Mouse (Mus musculus) left cerebral cortex, postnatal 14 days (tissue): ENCODE data around the gene Tescl. TPM values are rescaled to one million over a fixed set of nuclear protein-coding genes. Genes with fewer than 3 reads are reported as not detected.

ENCODE experiments used
- DNase-seq, 2 experiments: peaks; one replicate each; pipeline ENCODE4 v3.0.0; 2021 to 2022; ENCODE audit warnings: low spot score in 2 of 2, mixed read lengths in 1 of 2
- intact Hi-C: fragments of 180-260 bp; cut with DNase I; formaldehyde crosslinking; loops from one replicate; pipeline ENCODE4 v1.15.1; 2025
- long read RNA-seq, 2 experiments: library from polyadenylated mRNA; stranded (forward); transcript quantifications; one replicate each; pipeline ENCODE4 v2.0.0; 2021
- total RNA-seq, 2 experiments: library from RNA; stranded (reverse); gene quantifications; 2 replicates each; pipeline ENCODE4 v1.2.3; 2021

Gene Tescl
- total RNA-seq, result not detected
- long read RNA-seq, experiment 1, result 0 reads
- long read RNA-seq, experiment 2, result 0 reads

DNA sequence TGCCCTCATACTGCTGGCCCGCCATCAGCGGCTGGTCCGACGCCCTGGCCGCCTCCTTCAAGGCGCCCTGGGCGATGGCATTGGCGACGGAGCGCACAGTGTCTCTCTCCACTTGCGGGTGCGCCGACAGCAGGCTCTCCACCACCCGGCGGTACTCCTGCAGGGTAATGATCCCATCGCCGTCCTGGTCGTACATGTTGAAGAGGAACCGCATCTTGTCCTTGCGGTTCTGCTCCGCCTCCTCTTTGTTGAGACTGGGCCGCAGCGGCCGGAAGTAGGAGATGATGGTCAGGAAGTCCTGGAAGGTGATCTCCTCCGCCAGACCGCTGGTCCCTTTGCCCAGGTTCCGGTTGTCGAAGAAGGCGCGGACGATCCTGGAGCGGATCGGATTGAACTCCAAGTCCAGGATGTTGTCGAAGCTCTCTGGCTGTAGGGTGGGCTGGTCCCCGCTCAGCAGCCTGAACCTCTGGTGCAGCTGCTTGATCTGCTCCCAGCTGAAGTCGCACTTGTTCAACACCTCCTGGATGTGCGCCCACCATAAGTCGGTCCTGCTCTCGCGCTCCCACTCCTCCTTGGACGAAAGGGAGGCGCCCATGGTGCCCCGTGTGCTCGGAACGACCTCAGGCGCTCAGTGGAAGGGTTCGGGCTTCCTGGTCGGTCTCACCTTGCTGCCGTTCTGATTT lies at the start of gene Tescl:
Gene Tescl (minus strand): TSS at position 633 of the 683 bp plus-strand sequence.
- DNase-seq, result no peak
- intact Hi-C loops, result no loop called here

DNA sequence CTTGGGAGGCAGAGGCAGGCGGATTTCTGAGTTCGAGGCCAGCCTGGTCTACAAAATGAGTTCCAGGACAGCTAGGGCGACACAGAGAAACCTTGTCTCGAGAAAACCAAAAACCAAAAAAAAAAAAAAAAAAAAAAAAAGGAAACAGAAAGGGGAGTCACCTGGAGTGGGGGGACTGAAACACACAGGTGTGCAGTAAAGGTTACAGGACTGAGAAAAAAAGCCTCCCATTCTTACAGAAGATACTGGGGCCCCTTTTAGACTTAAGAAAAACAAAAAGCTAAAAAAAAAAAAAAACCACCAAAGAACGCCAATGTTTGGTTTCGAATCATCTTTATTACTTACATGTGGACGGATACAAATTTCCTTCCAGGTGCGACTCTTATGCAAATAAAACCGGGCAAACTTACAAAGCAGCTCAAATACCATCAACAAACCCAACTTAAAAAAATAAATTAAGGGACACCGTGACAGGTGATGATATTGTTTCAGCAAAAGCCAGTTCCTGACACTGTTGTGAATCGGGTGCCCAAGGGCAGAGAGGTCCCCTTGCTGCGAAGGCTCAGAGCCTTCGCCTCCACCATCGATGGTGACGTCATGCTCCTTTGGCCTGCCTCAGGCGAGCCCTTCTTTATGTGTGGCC lies 49.1 kb upstream of the Tescl start:
- no peak for DNase-seq
- intact Hi-C loops, result no loop called here

DNA sequence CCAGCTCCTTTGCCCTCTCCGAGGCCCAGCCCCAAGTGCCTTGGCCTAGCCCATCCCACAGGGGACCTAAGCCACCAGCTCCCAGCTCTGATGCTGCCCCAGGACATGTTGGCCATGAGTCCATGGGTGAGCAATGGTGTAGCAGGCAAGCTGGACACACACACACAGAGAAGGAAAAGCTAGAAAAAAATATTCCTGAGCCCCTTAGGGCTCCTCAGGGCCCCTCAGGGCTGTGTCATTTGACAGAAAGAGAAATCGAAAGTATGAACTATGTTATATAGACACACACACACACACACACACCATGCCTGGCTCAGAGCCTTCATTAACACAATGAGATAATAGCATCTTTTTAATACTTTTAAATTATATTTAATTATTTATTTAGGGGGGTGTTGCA lies 46.6 kb upstream of the Tescl start:
- intact Hi-C loops, result no loop called here
- no peak for DNase-seq

GRCm38 (mm10) chr7:24379934-24380333 lies 46.2 kb upstream of the Tescl start:
- intact Hi-C loops, result no loop called here
- DNase-seq, result no peak

- DNase-seq, result no peak
- intact Hi-C loops, result no loop called here
Observed at GRCm38 (mm10) chr7:24378049-24378701, 44.4 kb upstream of the Tescl start.

DNA sequence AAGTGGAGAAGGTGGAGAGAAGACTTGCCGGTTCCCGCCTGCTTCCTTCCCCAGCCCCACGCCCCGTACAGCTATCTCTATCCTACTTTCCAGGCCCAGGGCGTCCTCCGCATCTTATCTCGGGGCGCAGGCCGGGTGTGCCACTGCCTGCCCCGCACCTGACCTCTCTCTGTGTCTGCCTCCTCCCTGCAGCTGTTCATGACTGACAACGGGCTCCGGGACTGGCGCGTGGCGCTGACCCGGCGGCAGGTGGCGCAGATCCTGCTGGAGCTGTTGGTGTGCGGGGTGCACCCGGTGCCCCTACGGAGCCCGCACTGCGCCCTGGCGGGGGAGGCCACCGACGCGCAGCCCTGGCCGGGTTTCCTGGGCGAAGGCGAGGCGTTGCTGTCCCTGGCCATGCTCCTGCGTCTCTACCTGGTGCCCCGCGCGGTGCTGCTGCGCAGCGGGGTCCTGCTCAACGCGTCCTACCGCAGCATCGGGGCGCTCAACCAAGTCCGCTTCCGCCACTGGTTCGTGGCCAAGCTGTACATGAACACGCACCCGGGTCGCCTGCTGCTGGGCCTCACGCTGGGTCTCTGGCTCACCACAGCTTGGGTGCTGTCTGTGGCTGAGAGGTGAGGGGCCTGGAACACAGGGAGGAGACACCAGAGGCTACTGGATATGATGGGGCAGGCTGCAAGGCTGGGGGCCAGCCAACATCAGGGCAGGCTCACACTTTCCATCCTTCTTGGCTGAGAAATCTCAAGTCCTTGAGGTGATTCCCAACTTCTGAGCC lies 43.5 kb upstream of the Tescl start:
- no peak for DNase-seq
- intact Hi-C loops, result no loop called here

DNA sequence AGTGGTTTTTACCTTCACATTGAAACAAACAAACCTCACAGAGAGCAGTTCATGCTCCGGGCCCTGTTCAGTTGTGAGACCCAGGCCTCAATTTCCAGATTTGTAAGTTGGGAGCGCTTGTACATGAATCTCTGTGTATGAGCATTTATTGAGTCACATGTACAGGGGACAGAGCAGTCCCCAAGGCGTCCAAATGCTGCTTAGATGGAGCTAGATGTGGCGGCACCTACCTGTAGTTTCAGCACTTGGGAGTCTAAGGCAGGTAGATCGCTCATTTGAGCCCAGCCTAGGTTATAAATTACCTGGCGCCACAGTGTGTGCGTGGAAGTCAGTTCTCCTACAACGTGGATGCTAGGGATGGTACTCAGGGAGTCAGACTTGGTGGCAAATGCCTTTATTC lies 42.7 kb upstream of the Tescl start:
- no peak for DNase-seq
- intact Hi-C loops, result no loop called here

DNA sequence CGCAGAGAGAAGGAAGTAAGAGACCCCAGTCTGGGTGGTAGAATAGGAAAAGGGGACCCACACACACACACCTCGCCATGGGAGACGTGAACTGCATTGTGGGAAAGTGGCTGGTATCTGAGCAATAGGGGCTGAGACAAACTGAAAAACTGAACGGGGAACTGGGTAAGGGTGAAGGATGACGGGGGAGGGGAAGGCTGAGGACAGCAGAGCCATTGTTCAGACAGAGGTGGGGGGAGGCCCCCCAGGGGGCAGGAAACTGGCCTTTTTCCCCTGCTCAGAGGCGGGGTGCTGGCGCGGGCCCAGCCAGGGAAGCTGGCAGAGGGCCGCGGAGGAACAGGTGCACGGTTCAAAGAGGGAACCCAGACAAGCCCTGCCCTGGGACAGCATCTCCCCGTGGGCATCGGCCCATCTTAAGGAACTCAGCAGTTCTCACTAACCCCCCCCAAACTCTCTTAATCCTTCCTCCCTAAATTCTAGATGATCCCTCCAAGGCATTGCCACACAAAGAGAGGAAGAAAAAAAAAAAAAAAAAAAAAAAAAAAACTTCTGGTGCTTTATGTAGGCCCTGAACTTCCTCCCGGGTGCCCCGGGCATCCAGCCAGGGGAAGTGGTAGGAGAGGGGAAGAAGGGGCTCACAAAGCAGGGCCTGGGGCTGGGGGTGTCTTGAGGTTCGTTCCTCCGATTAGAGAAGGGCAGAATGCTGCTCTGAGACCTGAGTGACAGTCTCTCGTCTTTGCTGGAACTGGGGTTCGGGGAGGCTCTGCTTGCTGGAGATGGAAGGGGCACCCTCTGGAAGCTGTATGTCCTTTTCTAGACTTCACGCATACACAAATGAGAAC lies 40.0 kb upstream of the Tescl start:
- intact Hi-C loops, result no loop called here
- peak in 1 of 2 experiments; percentile 51 for DNase-seq

DNA sequence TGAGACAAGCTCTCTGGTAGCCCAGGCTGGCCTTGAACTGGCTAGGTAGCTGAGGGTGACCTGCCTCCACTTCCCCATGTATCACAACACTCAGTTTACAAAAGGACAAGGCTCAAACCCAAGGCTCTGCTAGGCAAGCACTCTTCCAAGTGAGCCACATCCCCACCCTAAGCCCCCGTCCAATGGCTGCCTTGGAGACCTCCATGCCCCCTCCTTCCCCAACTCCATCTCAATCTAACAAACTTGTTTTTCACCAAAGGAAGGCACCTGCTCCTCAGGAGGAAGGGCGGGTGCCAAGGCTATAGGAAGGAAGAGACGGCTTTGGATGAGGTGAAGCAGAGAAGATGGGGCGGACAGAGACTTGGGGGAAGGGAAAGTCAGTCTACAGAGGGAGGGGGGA lies 39.0 kb upstream of the Tescl start:
- intact Hi-C loops, result no loop called here
- no peak for DNase-seq

DNA sequence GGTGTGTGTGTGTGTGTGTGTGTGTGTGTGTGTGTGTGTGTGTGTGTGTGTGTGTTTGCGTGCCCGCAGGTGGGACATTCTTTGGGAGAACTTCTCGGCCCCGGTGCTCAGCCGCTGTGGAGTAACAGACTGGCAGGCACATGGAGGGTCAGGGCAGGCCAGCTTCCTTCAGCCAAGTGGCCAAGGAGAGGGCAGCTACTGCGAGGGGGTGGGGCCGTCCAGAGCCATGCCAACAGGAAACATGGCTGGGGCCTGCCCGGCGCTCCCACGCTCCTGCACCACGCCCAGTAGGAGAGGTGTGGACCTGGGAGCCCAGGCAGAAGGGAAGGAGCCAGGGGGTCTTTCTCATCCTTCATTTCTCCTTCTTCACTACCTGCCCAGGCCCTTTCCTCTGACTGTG lies 38.6 kb upstream of the Tescl start:
- intact Hi-C loops, result no loop called here
- no peak for DNase-seq

DNA sequence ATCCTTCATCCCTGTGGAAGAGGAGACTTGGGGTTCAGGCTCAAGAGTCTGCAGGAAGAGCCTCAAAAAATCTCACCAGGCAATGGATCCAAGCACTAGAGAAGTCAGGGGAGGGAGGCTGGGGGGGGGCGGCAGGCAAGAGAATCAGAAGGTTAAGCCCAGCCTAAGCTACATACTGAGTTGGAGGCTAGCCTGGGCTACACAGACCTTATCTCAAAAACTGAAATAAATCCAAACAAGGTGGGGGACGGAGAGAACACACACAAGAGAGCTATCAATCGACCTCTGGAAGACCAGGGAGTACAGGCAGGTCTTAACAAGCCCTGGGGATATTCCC lies 38.0 kb upstream of the Tescl start:
- no peak for DNase-seq
- intact Hi-C loops, result no loop called here

- intact Hi-C loops, result no loop called here
Observed at GRCm38 (mm10) chr7:24371012-24371808, 37.5 kb upstream of the Tescl start.

GRCm38 (mm10) chr7:24369731-24370541 lies 36.2 kb upstream of the Tescl start, which contains the start of gene Kcnn4:
TSS of gene Kcnn4 (plus strand) at chr7:24370263.
- no peak for DNase-seq
- intact Hi-C loops, result no loop called here

More at GRCm38 (mm10) chr7:24371012-24371808, 37.5 kb upstream of the Tescl start:
- no peak for DNase-seq

DNA sequence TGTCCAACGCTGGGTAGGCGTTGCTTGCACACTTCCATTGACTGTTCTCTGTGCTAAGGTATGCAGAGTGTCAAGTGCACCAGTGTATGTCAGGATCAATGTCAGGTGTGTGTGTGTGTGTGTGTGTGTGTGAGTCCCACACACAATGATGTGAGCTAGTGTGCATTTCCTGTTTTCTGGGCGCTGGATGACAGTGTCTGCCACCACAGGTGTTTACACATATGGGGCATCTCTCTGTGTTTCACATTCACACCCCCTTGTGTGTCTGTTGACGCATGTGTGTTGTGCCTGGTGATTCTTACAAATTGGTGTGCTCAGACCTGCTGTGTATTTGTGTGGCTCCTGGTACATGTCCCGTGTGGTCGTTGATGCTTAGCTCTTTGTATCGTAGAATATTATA lies 35.2 kb upstream of the Tescl start:
- intact Hi-C loops, result no loop called here

DNA sequence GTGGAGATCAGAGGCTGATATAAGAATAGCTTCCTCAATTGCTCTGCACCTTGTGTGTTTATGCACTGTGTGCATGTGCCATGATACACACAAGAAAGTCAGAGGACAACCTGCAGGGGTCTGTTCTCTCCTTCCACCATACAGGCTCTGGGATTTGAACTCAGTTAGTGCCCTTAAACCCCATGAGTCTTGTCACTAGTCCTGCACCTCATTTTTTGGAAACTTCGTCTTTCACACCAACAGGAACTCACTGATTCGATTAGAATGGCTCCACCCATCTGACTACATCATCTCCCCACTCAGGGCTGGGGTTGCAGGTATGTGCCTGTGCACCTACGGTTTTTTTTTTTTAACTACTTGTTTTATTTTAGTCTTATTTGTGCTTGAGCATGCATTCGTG lies 34.5 kb upstream of the Tescl start:
- DNase-seq, result no peak
- intact Hi-C loops, result no loop called here

More for the DNA sequence above, 35.2 kb upstream of the Tescl start:
- no peak for DNase-seq

GRCm38 (mm10) chr7:24366716-24367632 lies 33.2 kb upstream of the Tescl start:
- DNase-seq, result no peak
- intact Hi-C loops, result no loop called here
